Mouse (Mus musculus) heart, postnatal 0 days (tissue): ENCODE measurements around the gene Rnaseh1. TPM values are rescaled to one million over a fixed set of nuclear protein-coding genes. Genes with fewer than 3 reads are reported as not detected.

ENCODE experiments used
- ATAC-seq: fragments of 200-750 bp; cut with Nextera tagmentation; 2 replicates; pipeline ENCODE4 v1.8.0; 2017; ENCODE audit warnings: low read depth, moderate number of reproducible peaks, moderate library complexity; ENCODE audit not compliant: insufficient read depth
- DNase-seq: peaks from one replicate; pipeline ENCODE4 v3.0.0-alpha.2; 2016; ENCODE audit warnings: low spot score
- H3K27ac ChIP-seq: fragments of 300-500 bp; sonication (generic); 2 replicates; pipeline ENCODE4 v1.5.1; 2014; ENCODE audit warnings: low read depth, mild to moderate bottlenecking
- H3K27me3 ChIP-seq: fragments of 300-500 bp; sonication (generic); 2 replicates; pipeline ENCODE4 v1.6.1; 2014; ENCODE audit warnings: low read length, mixed read lengths; ENCODE audit not compliant: control insufficient read depth, insufficient read depth
- H3K36me3 ChIP-seq: fragments of 300-500 bp; sonication (generic); replicated peaks from 2 replicates; pipeline ENCODE4 v1.6.1; 2014; ENCODE audit warnings: low read length, mixed read lengths; ENCODE audit not compliant: control insufficient read depth, insufficient read depth
- H3K4me1 ChIP-seq: fragments of 300-500 bp; sonication (generic); 2 replicates; pipeline ENCODE4 v1.6.1; 2014; ENCODE audit warnings: antibody characterized with exemption; ENCODE audit not compliant: control insufficient read depth, insufficient read depth
- H3K4me2 ChIP-seq: fragments of 300-500 bp; sonication (generic); 2 replicates; pipeline ENCODE4 v1.6.1; 2014; ENCODE audit warnings: low read depth, mild to moderate bottlenecking, low read length, moderate library complexity
- H3K4me3 ChIP-seq: fragments of 300-500 bp; sonication (generic); 2 replicates; pipeline ENCODE4 v1.5.1; 2014; ENCODE audit warnings: low read depth, low read length
- H3K9ac ChIP-seq: fragments of 300-500 bp; sonication (generic); replicated peaks from 2 replicates; pipeline ENCODE4 v1.6.1; 2014; ENCODE audit warnings: low read depth, low read length, mixed read lengths
- H3K9me3 ChIP-seq: fragments of 300-500 bp; sonication (generic); replicated peaks from 2 replicates; pipeline ENCODE4 v1.6.1; 2016; ENCODE audit warnings: low read length; ENCODE audit not compliant: control insufficient read depth
- CTCF ChIP-seq: IDR thresholded peaks from 2 replicates; pipeline ENCODE4 v1.5.1; 2016; ENCODE audit warnings: antibody characterized with exemption, control low read depth, low read depth
- EP300 ChIP-seq: IDR thresholded peaks from 2 replicates; pipeline ENCODE4 v1.6.1; 2016; ENCODE audit warnings: antibody characterized with exemption, low read depth
- WGBS: fragments of 180-500 bp; shearing (Covaris S2); extraction: QIAGEN DNeasy Blood & Tissue Kit; methylation state at CpG from one replicate; pipeline ENCODE4 v1.1.7; 2014; 5-methylcytosine and 5-hydroxymethylcytosine counted together
- polyA plus RNA-seq: library from polyadenylated mRNA; unstranded; fragments of >200 nt; fragmentation: Nextera tagmentation; extraction: Ambion mirVana; gene quantifications from 2 replicates; pipeline ENCODE4 v1.2.1, GENCODE M21; 2015
- total RNA-seq: library from RNA; depleted of rRNA; stranded (reverse); fragments of >200 nt; gene quantifications from 2 replicates; pipeline ENCODE4 v1.2.3, GENCODE M21; 2014; ENCODE audit warnings: low replicate concordance

Gene Rnaseh1
- total and polyA plus RNA-seq, 2 experiments from 2014 or later = 4.1 to 11.6 TPM

- TF ChIP-seq EP300 = peak; percentile 98
- no peak for TF ChIP-seq CTCF
- DNase-seq = peak; percentile 96
- peaks cover 5% of the 10 kb centered on the region; the same call in 1 of the 2 replicates for H3K4me1 ChIP-seq
- peak within 1 kb of the TSS; percentile 82 for H3K4me3 ChIP-seq
- H3K36me3 ChIP-seq = peaks cover 36% of the 10 kb centered on the region
- peak within 1 kb of the TSS; percentile 70 for H3K4me2 ChIP-seq
- H3K9me3 ChIP-seq = no peaks in the 10 kb centered on the region
- no peaks in the 10 kb centered on the region for H3K27me3 ChIP-seq
- 3% methylated on average over 69 of the region's 69 CpGs for WGBS
- ATAC-seq = peak; percentile 99
- peak within 1 kb of the TSS; percentile 88 for H3K27ac ChIP-seq
- H3K9ac ChIP-seq = peak within 1 kb of the TSS; percentile 97
Observed at GRCm38 (mm10) chr12:28635535-28636476, 13.6 kb upstream of the Rnaseh1 start, which contains the start of gene Rps7. Gene Rps7, minus strand, starts transcription at chr12:28635953.

GRCm38 (mm10) chr12:28636543-28636942 lies 12.9 kb upstream of the Rnaseh1 start:
- no peak for TF ChIP-seq CTCF
- no peak for TF ChIP-seq EP300
- Histone ChIP-seq H3K4me2 (peak overlapping the region; percentile 56), H3K9ac (no peak overlapping the region), H3K9me3 (no peaks in the 10 kb centered on the region), H3K4me3 (peak overlapping the region; percentile 82; the same call in 1 of the 2 replicates), H3K27ac (no peak overlapping the region), H3K27me3 (no peaks in the 10 kb centered on the region), H3K4me1 (peaks cover 5% of the 10 kb centered on the region; the same call in 1 of the 2 replicates), H3K36me3 (peaks cover 29% of the 10 kb centered on the region)
- DNase-seq (no peak), ATAC-seq (no peak)
- WGBS = 92% methylated on average over 6 of the region's 6 CpGs

- TF ChIP-seq CTCF = no peak
- no peak for TF ChIP-seq EP300
- no peak for DNase-seq
- no peaks in the 10 kb centered on the region for H3K27me3 ChIP-seq
- no peak for ATAC-seq
- H3K9me3 ChIP-seq = no peaks in the 10 kb centered on the region
- H3K4me3 ChIP-seq = no peak overlapping the region
- no peak overlapping the region for H3K27ac ChIP-seq
- peaks cover 6% of the 10 kb centered on the region for H3K36me3 ChIP-seq
- H3K9ac ChIP-seq = no peak overlapping the region
- H3K4me1 ChIP-seq = peaks cover 5% of the 10 kb centered on the region; the same call in 1 of the 2 replicates
- no peak overlapping the region for H3K4me2 ChIP-seq
- 49% methylated on average over 2 of the region's 2 CpGs for WGBS
Observed at GRCm38 (mm10) chr12:28638778-28639177, 10.6 kb upstream of the Rnaseh1 start.

GRCm38 (mm10) chr12:28662628-28663027 lies 13.2 kb downstream of the Rnaseh1 start:
- H3K4me2 ChIP-seq = no peak overlapping the region
- H3K27me3 ChIP-seq = no peaks in the 10 kb centered on the region
- no peaks in the 10 kb centered on the region for H3K4me1 ChIP-seq
- H3K9ac ChIP-seq = no peak overlapping the region
- H3K9me3 ChIP-seq = no peaks in the 10 kb centered on the region
- peaks cover 33% of the 10 kb centered on the region for H3K36me3 ChIP-seq
- ATAC-seq (no peak), DNase-seq (no peak)
- WGBS = 81% methylated on average over 4 of the region's 4 CpGs
- H3K4me3 ChIP-seq = no peak overlapping the region
- H3K27ac ChIP-seq = no peak overlapping the region
- no peak for TF ChIP-seq CTCF
- TF ChIP-seq EP300 = no peak

GRCm38 (mm10) chr12:28666734-28667133 lies 17.3 kb downstream of the Rnaseh1 start:
- DNase-seq (no peak), ATAC-seq (no peak)
- no peaks in the 10 kb centered on the region for H3K36me3 ChIP-seq
- no peaks in the 10 kb centered on the region for H3K9me3 ChIP-seq
- H3K4me2 ChIP-seq = no peak overlapping the region
- H3K27me3 ChIP-seq = no peaks in the 10 kb centered on the region
- TF ChIP-seq EP300 (no peak), CTCF (no peak)
- 48% methylated on average over 4 of the region's 4 CpGs for WGBS
- no peaks in the 10 kb centered on the region for H3K4me1 ChIP-seq
- no peak overlapping the region for H3K4me3 ChIP-seq
- H3K27ac ChIP-seq = no peak overlapping the region
- H3K9ac ChIP-seq = no peak overlapping the region
